Mouse (Mus musculus): ENCODE results near the gene Ppp3ca.

- TF ChIP-seq CTCF (IDR thresholded peaks at IDR 0.05; ENCODE audit: low read depth, low read length): no peak
- TF ChIP-seq POLR2A (IDR thresholded peaks at IDR 0.05; ENCODE audit: borderline replicate concordance, low read depth, low read length): no peak
Measured at GRCm38 (mm10) chr3:136749477-136749797, 79.5 kb downstream of the Ppp3ca start.

Measured in bone marrow macrophage, adult 2 months (primary cell).